Mouse (Mus musculus): ENCODE results near the gene Commd1. TPM values are rescaled to one million over a fixed set of nuclear protein-coding genes. Genes with fewer than 3 reads are reported as not detected.
A peak's percentile ranks its signal among the peaks of the same experiment; 100 is the strongest.

Commd1 gene
- total RNA-seq, 4 experiments from 2014 or later, result 133 to 141 (median 141) TPM

DNA sequence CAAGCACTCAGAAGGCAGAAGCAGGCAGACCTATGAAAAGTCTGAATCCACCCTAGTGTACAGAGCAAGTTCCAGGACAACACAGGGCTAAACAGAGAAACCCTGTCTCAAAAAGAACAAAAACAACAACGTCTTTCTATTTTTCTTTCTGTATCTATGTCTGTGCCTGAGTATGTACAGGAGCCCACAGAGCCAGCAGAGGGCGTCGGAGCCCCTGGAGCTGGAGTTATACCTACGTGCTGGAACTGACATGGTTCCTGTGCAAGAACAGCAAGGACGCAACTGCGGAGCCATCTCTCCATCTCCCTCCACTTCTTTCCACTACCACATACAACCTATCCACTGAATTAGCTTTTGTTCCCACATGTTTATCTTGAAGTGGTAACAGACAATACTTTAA lies 32.1 kb downstream of the Commd1 start:
- DNase-seq (ENCODE audit: low spot score), result no peak

DNA sequence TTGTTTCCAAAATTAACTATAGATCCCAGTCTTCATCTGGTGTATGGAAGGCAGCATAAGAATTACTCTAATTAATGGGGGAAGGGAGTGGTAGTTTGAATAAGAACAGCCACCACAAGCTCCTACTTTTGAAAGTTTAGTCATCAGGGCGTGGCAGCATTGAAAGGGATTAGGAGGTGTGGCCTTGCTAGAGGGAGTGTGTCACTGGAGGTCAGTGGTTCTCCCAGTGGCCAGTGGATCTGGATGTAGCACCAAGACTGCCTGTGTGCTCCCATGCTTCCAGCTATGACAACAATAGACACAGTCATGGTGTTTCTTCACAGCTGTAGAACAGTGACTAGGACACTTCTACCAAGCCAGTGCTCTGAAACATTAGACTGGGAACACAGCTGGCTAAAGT lies 33.1 kb downstream of the Commd1 start:
- DNase-seq (ENCODE audit: low spot score), result no peak

GRCm38 (mm10) chr11:22938983-22939382 lies 43.2 kb downstream of the Commd1 start:
- DNase-seq (ENCODE audit: low spot score), result no peak

DNA sequence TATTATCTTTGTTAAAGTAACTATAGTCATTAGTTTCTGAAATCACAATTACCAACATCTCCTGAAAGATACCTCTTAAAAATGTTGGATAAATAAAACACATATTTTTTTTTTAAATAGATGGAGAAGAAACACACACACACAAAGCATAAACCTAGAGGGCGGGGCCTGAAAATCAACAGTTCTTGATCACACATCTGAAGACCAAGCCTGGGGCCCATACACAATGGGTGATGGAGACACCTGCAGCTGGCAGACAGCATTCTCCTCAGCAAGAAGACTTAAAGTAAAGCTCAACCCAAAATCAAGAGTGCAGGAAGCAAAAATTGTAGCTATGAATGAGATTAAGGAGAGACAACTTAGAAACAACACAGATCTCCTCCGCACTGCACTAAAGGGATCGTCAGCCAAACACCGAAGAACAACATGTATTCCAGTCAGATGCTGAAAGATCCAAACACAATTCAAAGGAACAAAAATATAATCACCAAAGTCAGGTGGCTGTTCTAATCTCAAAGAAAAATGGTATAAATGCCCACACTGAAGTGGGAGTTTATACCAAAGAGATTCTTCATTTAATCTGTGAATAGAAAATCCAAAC lies 44.4 kb downstream of the Commd1 start:
- no peak for DNase-seq (ENCODE audit: low spot score)

DNA sequence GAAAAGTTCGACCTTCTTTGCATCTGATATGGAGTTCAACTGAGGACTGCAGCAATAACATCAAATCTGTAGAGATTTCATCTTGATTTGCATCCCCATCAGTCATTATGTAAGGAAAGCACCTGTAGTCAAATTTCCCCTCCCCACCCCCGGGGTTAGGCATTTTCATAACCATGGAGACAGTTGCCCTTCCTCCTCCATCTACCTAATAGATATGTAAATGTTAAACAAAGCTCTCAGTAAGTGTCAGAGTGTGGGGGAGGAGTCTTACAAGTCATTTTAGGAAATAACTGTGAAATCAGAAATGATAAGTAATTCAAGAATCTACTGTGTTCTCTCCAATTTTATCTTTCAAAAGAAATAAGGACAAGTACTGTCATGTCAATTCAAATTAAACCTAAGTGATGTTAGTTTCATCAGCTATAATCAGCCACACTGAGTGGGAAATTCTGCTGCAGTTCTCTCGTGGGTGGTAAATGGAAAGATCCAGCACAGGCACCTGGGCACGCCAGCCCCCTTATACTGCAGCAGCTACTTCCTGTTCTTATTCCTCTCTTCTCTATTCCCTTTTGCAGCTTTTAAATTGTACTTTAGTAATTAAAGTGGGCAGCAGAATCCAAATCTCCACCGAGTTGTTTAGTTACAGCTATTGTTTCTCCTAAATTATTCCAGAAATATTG lies 45.6 kb downstream of the Commd1 start:
- no peak for DNase-seq (ENCODE audit: low spot score)

GRCm38 (mm10) chr11:22932167-22932566 lies 50.0 kb downstream of the Commd1 start:
- no peak for DNase-seq (ENCODE audit: low spot score)

- no peak for DNase-seq (ENCODE audit: low spot score)
These were observed 50.8 kb downstream of the Commd1 start for GRCm38 (mm10) chr11:22931320-22931905.

GRCm38 (mm10) chr11:22930129-22930528 lies 52.1 kb downstream of the Commd1 start:
- no peak for DNase-seq (ENCODE audit: low spot score)

DNA sequence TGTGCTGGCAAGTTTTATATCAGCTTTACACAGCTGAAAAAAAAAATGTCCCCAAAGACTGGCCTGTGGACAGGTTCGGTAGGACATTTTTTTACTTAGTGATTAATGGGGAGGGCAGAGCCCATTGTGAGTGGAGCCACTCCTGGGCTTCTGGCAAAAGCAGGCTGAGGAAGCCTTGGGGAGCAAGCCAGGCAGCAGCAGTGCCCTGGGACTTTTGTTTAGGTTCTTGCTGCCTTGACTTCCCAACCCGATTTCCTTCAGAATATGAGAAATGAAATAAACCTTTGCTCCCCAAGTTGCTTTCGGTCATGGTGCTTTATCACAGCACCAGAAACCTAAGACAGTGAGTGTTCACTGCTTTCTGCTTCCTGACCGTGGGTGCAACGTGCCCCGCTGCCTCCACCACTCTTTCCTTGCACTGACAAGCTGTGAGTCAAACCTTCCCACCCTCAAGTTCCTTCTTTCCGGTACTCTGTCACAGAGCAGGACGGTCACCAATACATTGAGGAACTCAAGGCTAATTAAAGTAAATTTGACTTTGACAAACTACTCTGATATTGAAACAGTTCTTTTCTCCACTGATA lies 53.5 kb downstream of the Commd1 start:
- DNase-seq (ENCODE audit: low spot score), result peak; percentile 8

DNA sequence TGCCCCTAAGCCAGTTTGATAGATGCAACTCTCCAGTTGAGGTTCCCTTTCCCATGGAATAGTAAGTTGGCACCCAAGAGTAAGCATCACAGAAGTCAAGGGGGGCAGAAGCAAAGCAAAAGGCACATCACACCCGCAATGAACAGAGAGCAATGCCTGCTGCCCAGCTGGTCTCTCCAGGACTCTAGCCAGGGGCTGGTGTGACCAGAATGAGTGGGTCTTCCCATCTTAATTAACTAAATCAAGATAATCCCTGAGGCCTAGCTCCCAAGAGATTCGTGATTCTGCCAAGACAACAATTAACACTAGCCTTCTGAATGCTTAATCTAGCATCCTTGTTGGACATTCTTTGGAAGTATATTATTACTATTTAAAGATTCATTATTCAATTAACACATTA lies 58.6 kb downstream of the Commd1 start:
- DNase-seq (ENCODE audit: low spot score), result no peak

DNA sequence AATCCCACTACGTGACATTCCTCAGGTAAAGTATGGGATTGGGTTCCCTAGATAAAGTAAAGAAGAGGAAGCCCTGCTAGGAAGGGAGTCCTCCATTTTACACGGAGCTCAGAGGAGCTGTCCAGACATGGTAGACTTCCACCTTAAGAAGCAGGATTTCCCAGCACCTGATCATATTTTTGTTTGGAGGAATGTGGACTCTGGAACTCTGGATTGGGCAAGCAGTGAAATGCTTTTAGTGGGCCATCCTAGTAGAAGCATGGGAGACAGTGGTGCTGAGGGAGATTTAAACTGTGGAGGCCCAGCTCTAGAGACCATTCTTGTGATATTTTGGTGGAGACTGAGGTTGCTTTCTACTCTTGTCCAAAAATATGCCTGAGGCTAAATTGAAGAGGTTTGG lies 59.6 kb downstream of the Commd1 start:
- DNase-seq (ENCODE audit: low spot score), result no peak

DNA sequence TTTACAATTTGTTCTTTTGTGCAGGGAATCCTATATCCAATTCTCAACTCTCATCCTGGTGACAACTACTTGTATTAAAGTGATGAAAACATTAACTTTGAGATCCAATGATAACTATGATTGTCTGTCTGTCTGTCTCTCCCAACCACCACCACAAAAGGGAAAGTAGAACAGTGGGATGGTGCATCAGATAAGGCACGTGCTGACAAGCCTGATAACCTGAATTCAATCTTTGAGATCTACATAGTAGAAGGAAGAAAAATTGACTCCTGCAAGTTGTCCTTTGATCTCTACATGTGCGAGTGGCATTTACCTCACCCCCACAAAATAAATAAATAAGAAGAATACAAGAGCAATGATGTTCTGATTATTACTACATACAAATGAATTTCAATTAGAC lies 62.8 kb downstream of the Commd1 start:
- no peak for DNase-seq (ENCODE audit: low spot score)

- no peak for DNase-seq (ENCODE audit: low spot score)
These were observed 64.4 kb downstream of the Commd1 start for GRCm38 (mm10) chr11:22917786-22918185.

GRCm38 (mm10) chr11:22913744-22914143 lies 68.4 kb downstream of the Commd1 start:
- DNase-seq (ENCODE audit: low spot score), result no peak

DNA sequence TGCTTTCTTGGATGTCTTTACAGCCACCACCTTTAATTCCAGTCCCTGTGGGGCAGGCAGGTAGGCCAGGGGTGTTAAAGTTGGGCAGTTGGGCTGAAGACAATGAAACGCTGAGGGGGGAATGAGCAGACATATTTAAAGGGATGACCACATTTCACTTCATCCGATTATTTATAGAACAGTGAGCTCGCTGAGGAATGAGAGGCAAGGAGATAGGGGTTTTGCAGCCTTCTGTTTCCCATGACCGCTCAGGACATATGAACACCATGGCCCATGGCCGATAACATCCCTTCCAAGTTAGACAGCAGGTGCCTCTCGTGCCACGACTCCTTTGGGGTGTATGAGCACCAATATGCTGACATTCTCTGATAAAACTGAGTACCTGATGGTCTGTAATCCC lies 70.4 kb downstream of the Commd1 start:
- DNase-seq (ENCODE audit: low spot score), result peak; percentile 22

DNA sequence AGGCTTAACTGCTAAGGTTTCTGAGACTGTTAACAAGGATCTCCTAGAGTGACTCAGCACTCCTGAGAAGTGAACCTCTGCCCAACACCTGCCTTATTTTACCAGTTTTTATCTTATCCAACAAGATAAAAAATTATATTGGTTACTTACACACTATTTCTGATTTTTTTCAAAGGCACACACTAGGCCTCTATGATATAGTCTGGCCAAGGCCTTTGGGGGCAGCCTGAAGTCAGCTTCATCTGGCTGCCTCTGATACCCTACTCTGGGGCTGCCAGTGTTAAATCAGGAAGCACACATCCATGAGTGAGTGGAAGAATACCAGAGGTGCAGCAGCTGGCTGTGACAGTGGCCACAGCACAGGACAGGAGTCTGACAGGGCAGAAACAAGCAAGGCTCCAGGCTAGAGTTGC lies 75.7 kb downstream of the Commd1 start:
- DNase-seq (ENCODE audit: low spot score), result no peak

DNA sequence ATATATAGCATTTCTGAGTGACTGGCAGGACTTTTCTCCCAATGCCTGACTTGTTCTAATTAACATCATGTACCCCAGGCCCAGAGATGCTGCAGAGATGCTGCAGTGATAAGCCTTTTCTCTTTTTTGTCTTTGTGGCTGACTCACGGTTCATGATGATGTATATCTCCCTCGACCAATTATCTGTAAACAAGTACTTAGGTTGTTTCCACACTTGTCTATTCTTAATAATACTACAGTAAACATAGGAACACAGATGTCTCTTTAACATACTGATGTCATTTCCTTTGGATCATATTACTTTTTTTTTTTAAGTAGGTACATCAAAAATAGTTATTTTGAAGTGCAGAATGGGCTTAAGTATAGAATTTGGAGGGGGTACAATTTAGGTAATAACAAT lies 79.3 kb downstream of the Commd1 start:
- DNase-seq (ENCODE audit: low spot score), result no peak

- DNase-seq (ENCODE audit: low spot score), result no peak
These were observed 82.1 kb downstream of the Commd1 start for GRCm38 (mm10) chr11:22900041-22900440.

DNA sequence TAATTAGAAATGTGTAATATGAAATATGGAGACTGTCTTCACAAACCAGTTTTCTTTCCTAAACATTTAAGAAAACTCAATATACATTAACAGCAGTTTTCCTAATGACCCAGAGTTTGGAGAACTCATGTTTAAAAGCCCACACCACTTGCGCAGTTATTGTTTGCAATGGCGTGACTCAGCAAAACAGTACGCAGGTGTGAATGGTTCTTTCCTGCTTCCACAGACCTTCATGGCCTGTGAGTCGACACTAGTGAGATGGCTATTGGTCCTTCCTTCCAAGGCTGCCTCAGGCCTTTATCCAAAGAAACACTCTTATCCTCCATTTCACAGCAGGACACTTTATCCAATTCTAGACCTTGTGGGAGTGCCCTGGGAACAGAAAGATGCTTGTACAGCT lies 84.5 kb downstream of the Commd1 start:
- no peak for DNase-seq (ENCODE audit: low spot score)

GRCm38 (mm10) chr11:22897127-22897526 lies 85.1 kb downstream of the Commd1 start:
- no peak for DNase-seq (ENCODE audit: low spot score)

DNA sequence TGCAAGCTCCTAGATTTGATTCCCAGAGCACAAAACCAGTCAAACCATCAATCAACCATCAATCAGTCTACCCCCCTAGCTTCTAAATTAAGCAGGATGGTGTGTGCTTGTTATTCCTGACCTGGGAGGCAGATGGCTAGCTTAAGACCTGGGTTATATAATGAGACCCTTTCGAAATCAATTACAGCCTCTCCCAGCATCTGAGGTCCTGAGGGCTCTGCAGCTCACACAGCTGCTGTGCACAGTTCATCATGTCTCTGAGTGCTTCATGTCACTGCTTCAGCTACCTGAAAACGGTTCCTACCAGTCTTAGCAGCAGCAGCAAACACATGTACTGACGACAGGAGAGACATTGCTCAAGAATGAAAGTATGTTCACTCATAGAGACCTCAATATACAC lies 89.1 kb downstream of the Commd1 start:
- no peak for DNase-seq (ENCODE audit: low spot score)

GRCm38 (mm10) chr11:22892466-22892865 lies 89.7 kb downstream of the Commd1 start:
- no peak for DNase-seq (ENCODE audit: low spot score)

DNA sequence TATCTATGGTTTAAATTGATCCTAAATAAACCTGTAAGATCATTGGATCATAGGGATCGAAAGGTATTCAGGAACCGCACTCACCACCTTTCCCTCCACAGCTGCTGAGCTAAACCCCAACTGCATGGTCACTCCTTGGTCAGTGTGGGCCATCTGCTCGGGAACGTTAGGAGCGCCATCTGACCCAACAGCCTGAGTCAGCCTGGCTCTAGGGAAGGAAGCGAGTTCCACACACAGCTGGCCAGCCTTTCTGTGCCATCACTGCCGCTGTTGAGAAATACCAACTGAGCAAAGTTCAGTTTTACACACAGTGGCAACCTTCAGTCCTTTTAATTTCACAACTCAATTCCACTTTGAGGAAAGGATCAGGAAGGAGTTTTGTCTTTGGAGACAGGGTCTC lies 90.3 kb downstream of the Commd1 start:
- no peak for DNase-seq (ENCODE audit: low spot score)
